Mouse (Mus musculus): ENCODE results near the gene Plod3. TPM values are rescaled to one million over a fixed set of nuclear protein-coding genes. Genes with fewer than 3 reads are reported as not detected.

Gene Plod3
- total and polyA plus RNA-seq, 2 experiments from 2014 or later = 25.2 to 63.5 TPM

GRCm38 (mm10) chr5:137028561-137029272, 41.9 kb downstream of the Plod3 start:
- peak overlapping the region; percentile 91 for H3K27ac ChIP-seq
- no peaks in the 10 kb centered on the region for H3K36me3 ChIP-seq (ENCODE audit: insufficient read depth, low read length)
- H3K4me1 ChIP-seq (ENCODE audit: insufficient read depth, low read length) = no peaks in the 10 kb centered on the region; the same call in 1 of the 2 replicates
- 2% methylated on average over 24 of the region's 29 CpGs for WGBS
- peak; percentile 34 for ATAC-seq
- H3K9me3 ChIP-seq (ENCODE audit: low read length) = no peaks in the 10 kb centered on the region
- H3K9ac ChIP-seq (replicated peaks; ENCODE audit: low read length) = peak overlapping the region; percentile 61
- TF ChIP-seq CTCF (IDR thresholded peaks at IDR 0.05; ENCODE audit: low read depth) = no peak
- peaks cover 28% of the 10 kb centered on the region; the same call in 1 of the 2 replicates for H3K27me3 ChIP-seq (ENCODE audit: insufficient read depth, low read length)
- peak; percentile 76 for DNase-seq (ENCODE audit: low spot score)
- peak overlapping the region; percentile 86 for H3K4me2 ChIP-seq (ENCODE audit: low read depth, low read length)
- peak overlapping the region; percentile 51 for H3K4me3 ChIP-seq (ENCODE audit: low read length)

- 0% methylated on average over 8 of the region's 8 CpGs for WGBS
- ATAC-seq = no peak; the same call in 1 of the 2 replicates
- no peaks in the 10 kb centered on the region for H3K9me3 ChIP-seq (ENCODE audit: low read length)
- H3K9ac ChIP-seq (replicated peaks; ENCODE audit: low read length) = peak overlapping the region; percentile 61
- no peak for DNase-seq (ENCODE audit: low spot score)
- peak overlapping the region; percentile 86 for H3K4me2 ChIP-seq (ENCODE audit: low read depth, low read length)
- TF ChIP-seq CTCF (IDR thresholded peaks at IDR 0.05; ENCODE audit: low read depth) = no peak
- peaks cover 28% of the 10 kb centered on the region; the same call in 1 of the 2 replicates for H3K27me3 ChIP-seq (ENCODE audit: insufficient read depth, low read length)
- no peaks in the 10 kb centered on the region; the same call in 1 of the 2 replicates for H3K4me1 ChIP-seq (ENCODE audit: insufficient read depth, low read length)
- peak overlapping the region; percentile 91 for H3K27ac ChIP-seq
- H3K36me3 ChIP-seq (ENCODE audit: insufficient read depth, low read length) = no peaks in the 10 kb centered on the region
- peak overlapping the region; percentile 51 for H3K4me3 ChIP-seq (ENCODE audit: low read length)
Observed at GRCm38 (mm10) chr5:137029273-137029585, 42.4 kb downstream of the Plod3 start.

- Histone ChIP-seq H3K27ac (peak overlapping the region; percentile 91), H3K9me3 (ENCODE audit: low read length) (no peaks in the 10 kb centered on the region), H3K27me3 (ENCODE audit: insufficient read depth, low read length) (peaks cover 24% of the 10 kb centered on the region; the same call in 1 of the 2 replicates), H3K4me3 (ENCODE audit: low read length) (peak overlapping the region; percentile 51), H3K36me3 (ENCODE audit: insufficient read depth, low read length) (no peaks in the 10 kb centered on the region), H3K4me1 (ENCODE audit: insufficient read depth, low read length) (no peaks in the 10 kb centered on the region; the same call in 1 of the 2 replicates), H3K9ac (replicated peaks; ENCODE audit: low read length) (peak overlapping the region; percentile 74), H3K4me2 (ENCODE audit: low read depth, low read length) (peak overlapping the region; percentile 86)
- ATAC-seq = peak; percentile 81
- WGBS = under 1% methylated on average over 52 of the region's 52 CpGs
- TF ChIP-seq CTCF (IDR thresholded peaks at IDR 0.05; ENCODE audit: low read depth) = no peak
- DNase-seq (ENCODE audit: low spot score) = peak; percentile 98
Observed at GRCm38 (mm10) chr5:137029643-137030415, 43.0 kb downstream of the Plod3 start.

- peak overlapping the region; percentile 91 for H3K27ac ChIP-seq
- no peaks in the 10 kb centered on the region for H3K36me3 ChIP-seq (ENCODE audit: insufficient read depth, low read length)
- DNase-seq (ENCODE audit: low spot score) (no peak), ATAC-seq (0 out of 2 replicates have a peak, but pooled peaks have one; percentile 0)
- H3K9ac ChIP-seq (replicated peaks; ENCODE audit: low read length) = peak overlapping the region; percentile 74
- peak overlapping the region; percentile 86 for H3K4me2 ChIP-seq (ENCODE audit: low read depth, low read length)
- WGBS = 7% methylated on average over 22 of the region's 22 CpGs
- no peaks in the 10 kb centered on the region; the same call in 1 of the 2 replicates for H3K4me1 ChIP-seq (ENCODE audit: insufficient read depth, low read length)
- peaks cover 24% of the 10 kb centered on the region; the same call in 1 of the 2 replicates for H3K27me3 ChIP-seq (ENCODE audit: insufficient read depth, low read length)
- H3K4me3 ChIP-seq (ENCODE audit: low read length) = peak overlapping the region; percentile 51
- no peaks in the 10 kb centered on the region for H3K9me3 ChIP-seq (ENCODE audit: low read length)
- no peak for TF ChIP-seq CTCF (IDR thresholded peaks at IDR 0.05; ENCODE audit: low read depth)
Observed at GRCm38 (mm10) chr5:137030416-137030810, 43.6 kb downstream of the Plod3 start.

- H3K27me3 ChIP-seq (ENCODE audit: insufficient read depth, low read length) = peaks cover 18% of the 10 kb centered on the region; the same call in 1 of the 2 replicates
- peak overlapping the region; percentile 74 for H3K9ac ChIP-seq (replicated peaks; ENCODE audit: low read length)
- peak overlapping the region; percentile 91 for H3K27ac ChIP-seq
- no peak for ATAC-seq
- no peaks in the 10 kb centered on the region for H3K4me1 ChIP-seq (ENCODE audit: insufficient read depth, low read length)
- no peaks in the 10 kb centered on the region for H3K9me3 ChIP-seq (ENCODE audit: low read length)
- WGBS = under 1% methylated on average over 77 of the region's 78 CpGs
- no peak for DNase-seq (ENCODE audit: low spot score)
- H3K36me3 ChIP-seq (ENCODE audit: insufficient read depth, low read length) = 0 out of 2 replicates have a peak, but pooled peaks cover 2% of the 10 kb centered on the region
- H3K4me2 ChIP-seq (ENCODE audit: low read depth, low read length) = peak overlapping the region; percentile 86
- peak overlapping the region; percentile 51 for H3K4me3 ChIP-seq (ENCODE audit: low read length)
- no peak for TF ChIP-seq CTCF (IDR thresholded peaks at IDR 0.05; ENCODE audit: low read depth)
Observed at GRCm38 (mm10) chr5:137031076-137032032, 44.5 kb downstream of the Plod3 start.

GRCm38 (mm10) chr5:137032033-137032421, 45.2 kb downstream of the Plod3 start:
- peak; percentile 59 for DNase-seq (ENCODE audit: low spot score)
- Histone ChIP-seq H3K9me3 (ENCODE audit: low read length) (no peaks in the 10 kb centered on the region), H3K36me3 (ENCODE audit: insufficient read depth, low read length) (peaks cover 9% of the 10 kb centered on the region), H3K27me3 (ENCODE audit: insufficient read depth, low read length) (peaks cover 16% of the 10 kb centered on the region; the same call in 1 of the 2 replicates), H3K27ac (peak overlapping the region; percentile 73), H3K4me2 (ENCODE audit: low read depth, low read length) (peak overlapping the region; percentile 86), H3K4me3 (ENCODE audit: low read length) (peak overlapping the region; percentile 51), H3K9ac (replicated peaks; ENCODE audit: low read length) (peak overlapping the region; percentile 74), H3K4me1 (ENCODE audit: insufficient read depth, low read length) (no peaks in the 10 kb centered on the region)
- WGBS = under 1% methylated on average over 29 of the region's 33 CpGs
- peak; percentile 40; the same call in 1 of the 2 replicates for TF ChIP-seq CTCF (IDR thresholded peaks at IDR 0.05; ENCODE audit: low read depth)
- peak; percentile 13 for ATAC-seq
